Mouse (Mus musculus) spleen, adult 2 months (tissue): Measurements from ENCODE around the gene Zfand3.

Experiments
- CTCF ChIP-seq: fragments of 200-500 bp; IDR thresholded peaks from 2 replicates; pipeline ENCODE4 v1.5.1; 2011; ENCODE audit warnings: mild to moderate bottlenecking, inconsistent platforms; ENCODE audit not compliant: insufficient read depth, insufficient read length, insufficient replicate concordance; ENCODE audit errors: extremely low read depth
- POLR2A ChIP-seq: fragments of 200-500 bp; IDR thresholded peaks from 2 replicates; pipeline ENCODE4 v1.6.1; 2011; ENCODE audit warnings: low read depth, low read length, inconsistent platforms

GRCm38 (mm10) chr17:29998566-29999295 is 5.8 kb upstream of the Zfand3 start:
- TF ChIP-seq CTCF (no peak), POLR2A (no peak)
